Mouse (Mus musculus) stomach, embryonic 15.5 days (tissue): ENCODE data around the gene Prlh. TPM values are rescaled to one million over a fixed set of nuclear protein-coding genes. Genes with fewer than 3 reads are reported as not detected.
A peak's percentile ranks its signal among the peaks of the same experiment; 100 is the strongest.

Source experiments
- ATAC-seq: fragments of 200-750 bp; cut with Nextera tagmentation; 2 replicates; pipeline ENCODE4 v1.8.0; 2017; ENCODE audit warnings: low read depth, moderate number of reproducible peaks, moderate TSS enrichment; ENCODE audit not compliant: insufficient read depth, low FRiP score
- H3K27ac ChIP-seq: fragments of 300-500 bp; sonication (generic); 2 replicates; pipeline ENCODE4 v1.5.1; 2015; ENCODE audit warnings: mild to moderate bottlenecking, inconsistent platforms
- H3K27me3 ChIP-seq: fragments of 300-500 bp; sonication (generic); replicated peaks from 2 replicates; pipeline ENCODE4 v1.6.1; 2015; ENCODE audit warnings: inconsistent platforms
- H3K36me3 ChIP-seq: fragments of 300-500 bp; sonication (generic); 2 replicates; pipeline ENCODE4 v1.6.1; 2015; ENCODE audit warnings: inconsistent platforms
- H3K4me1 ChIP-seq: fragments of 300-500 bp; sonication (generic); 2 replicates; pipeline ENCODE4 v1.6.1; 2015; ENCODE audit warnings: inconsistent platforms
- H3K4me2 ChIP-seq: fragments of 300-500 bp; sonication (generic); 2 replicates; pipeline ENCODE4 v1.6.1; 2015; ENCODE audit warnings: mild to moderate bottlenecking, inconsistent platforms
- H3K4me3 ChIP-seq: fragments of 300-500 bp; sonication (generic); replicated peaks from 2 replicates; pipeline ENCODE4 v1.5.1; 2015; ENCODE audit warnings: inconsistent platforms
- H3K9ac ChIP-seq: fragments of 300-500 bp; sonication (generic); 2 replicates; pipeline ENCODE4 v1.6.1; 2015; ENCODE audit warnings: inconsistent platforms
- H3K9me3 ChIP-seq: fragments of 300-500 bp; sonication (generic); 2 replicates; pipeline ENCODE4 v1.6.1; 2016; ENCODE audit warnings: inconsistent platforms
- WGBS: fragments of 180-500 bp; shearing (Covaris S2); methylation state at CpG from one replicate; pipeline ENCODE4 v1.1.7; 2015; 5-methylcytosine and 5-hydroxymethylcytosine counted together
- polyA plus RNA-seq: library from polyadenylated mRNA; unstranded; fragments of >200 nt; fragmentation: Nextera tagmentation; extraction: Ambion mirVana; gene quantifications from 2 replicates; pipeline ENCODE4 v1.2.1, GENCODE M21; 2015

Gene Prlh
- polyA plus RNA-seq, 1 experiment from 2014 or later = not detected

GRCm38 (mm10) chr1:90956245-90957096 is 3.6 kb downstream of the Prlh start:
- no peaks in the 10 kb centered on the region for H3K36me3 ChIP-seq
- H3K9ac ChIP-seq = no peak overlapping the region
- H3K4me1 ChIP-seq = no peaks in the 10 kb centered on the region
- H3K4me3 ChIP-seq = no peak overlapping the region
- 22% methylated on average over 6 of the region's 7 CpGs for WGBS
- no peaks in the 10 kb centered on the region for H3K9me3 ChIP-seq
- no peaks in the 10 kb centered on the region for H3K27me3 ChIP-seq
- peak; percentile 56; the same call in 1 of the 2 replicates for ATAC-seq
- no peak overlapping the region for H3K27ac ChIP-seq
- H3K4me2 ChIP-seq = no peak overlapping the region

- no peaks in the 10 kb centered on the region for H3K36me3 ChIP-seq
- ATAC-seq = peak; percentile 37; the same call in 1 of the 2 replicates
- no peaks in the 10 kb centered on the region for H3K9me3 ChIP-seq
- no peaks in the 10 kb centered on the region for H3K27me3 ChIP-seq
- no peak overlapping the region for H3K4me3 ChIP-seq
- WGBS = 41% methylated on average over 4 of the region's 4 CpGs
- H3K27ac ChIP-seq = no peak overlapping the region
- H3K4me2 ChIP-seq = no peak overlapping the region
- peaks cover 20% of the 10 kb centered on the region for H3K4me1 ChIP-seq
- no peak overlapping the region for H3K9ac ChIP-seq
Observed at GRCm38 (mm10) chr1:90962526-90962925, 9.6 kb downstream of the Prlh start.

- H3K4me1 ChIP-seq = peaks cover 24% of the 10 kb centered on the region
- H3K9ac ChIP-seq = no peak overlapping the region
- WGBS = 9% methylated on average over 3 of the region's 3 CpGs
- H3K27me3 ChIP-seq = no peaks in the 10 kb centered on the region
- H3K36me3 ChIP-seq = no peaks in the 10 kb centered on the region
- peak; percentile 73 for ATAC-seq
- no peak overlapping the region for H3K27ac ChIP-seq
- no peak overlapping the region for H3K4me3 ChIP-seq
- no peak overlapping the region for H3K4me2 ChIP-seq
- H3K9me3 ChIP-seq = no peaks in the 10 kb centered on the region
Observed at GRCm38 (mm10) chr1:90962994-90963393, 10.1 kb downstream of the Prlh start.

DNA sequence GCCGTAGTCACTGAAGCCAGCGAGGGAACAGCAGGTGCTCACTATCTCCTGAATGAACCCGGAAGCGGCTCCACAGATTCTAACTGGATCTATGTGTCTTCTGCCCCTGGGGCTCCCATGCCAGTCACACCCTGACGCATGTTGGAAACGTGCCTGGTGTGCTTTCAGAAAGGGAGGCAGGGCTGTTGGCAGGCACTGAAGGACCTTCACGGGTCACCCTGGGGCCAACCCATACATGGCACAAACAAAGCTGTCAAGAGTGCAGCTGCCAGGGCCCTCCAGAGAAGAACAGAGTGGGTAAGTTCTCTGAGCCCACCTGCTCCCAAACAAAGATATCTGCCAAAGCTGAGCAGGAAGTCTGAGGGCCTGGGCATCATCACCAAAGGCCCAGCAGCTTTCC is 14.7 kb downstream of the Prlh start:
- peaks cover 32% of the 10 kb centered on the region for H3K4me1 ChIP-seq
- ATAC-seq = peak; percentile 24; the same call in 1 of the 2 replicates
- no peaks in the 10 kb centered on the region for H3K27me3 ChIP-seq
- no peak overlapping the region for H3K9ac ChIP-seq
- no peaks in the 10 kb centered on the region for H3K36me3 ChIP-seq
- 65% methylated on average over 7 of the region's 7 CpGs for WGBS
- no peak overlapping the region for H3K4me2 ChIP-seq
- no peak overlapping the region for H3K27ac ChIP-seq
- H3K4me3 ChIP-seq = no peak overlapping the region
- H3K9me3 ChIP-seq = no peaks in the 10 kb centered on the region

DNA sequence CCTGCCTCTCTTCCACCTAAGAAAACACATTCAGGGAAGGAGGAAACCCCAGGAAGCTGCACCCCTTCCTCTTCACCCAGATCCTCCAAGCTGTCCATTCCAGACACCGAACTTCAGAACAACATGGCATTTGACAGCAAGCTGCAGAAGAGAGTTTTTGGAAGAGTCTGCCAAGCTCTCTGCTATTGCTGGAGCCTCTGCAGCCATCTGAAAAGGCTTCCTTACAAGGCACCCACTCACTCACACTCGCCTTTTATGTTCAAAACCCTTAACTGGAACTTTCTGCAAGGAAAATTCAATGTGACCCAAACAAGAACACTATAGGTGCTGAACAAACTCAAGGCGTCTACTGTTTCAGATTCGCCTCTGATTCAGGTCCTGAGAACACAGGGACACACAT is 15.7 kb downstream of the Prlh start:
- Histone ChIP-seq H3K4me2 (peak overlapping the region; percentile 29; the same call in 1 of the 2 replicates), H3K4me1 (peaks cover 31% of the 10 kb centered on the region), H3K9ac (no peak overlapping the region), H3K36me3 (no peaks in the 10 kb centered on the region), H3K27me3 (no peaks in the 10 kb centered on the region), H3K27ac (peak overlapping the region; percentile 44; the same call in 1 of the 2 replicates), H3K4me3 (0 out of 2 replicates have a peak overlapping the region, but pooled peaks have one; percentile 11), H3K9me3 (no peaks in the 10 kb centered on the region)
- 69% methylated on average over 4 of the region's 4 CpGs for WGBS
- ATAC-seq = no peak

GRCm38 (mm10) chr1:90969347-90969784 is 16.5 kb downstream of the Prlh start, which contains the start of gene Rab17:
Gene Rab17, minus strand, starts transcription at chr1:90969661.
- Histone ChIP-seq H3K4me1 (peaks cover 29% of the 10 kb centered on the region), H3K9ac (no peak within 1 kb of the TSS), H3K27ac (peak within 1 kb of the TSS; percentile 44; the same call in 1 of the 2 replicates), H3K4me3 (peak within 1 kb of the TSS; percentile 11; the same call in 1 of the 2 replicates), H3K9me3 (no peaks in the 10 kb centered on the region), H3K27me3 (no peaks in the 10 kb centered on the region), H3K4me2 (peak within 1 kb of the TSS; percentile 29), H3K36me3 (no peaks in the 10 kb centered on the region)
- whole genome bisulfite sequencing = 14% methylated on average over 9 of the region's 9 CpGs
- ATAC-seq = peak; percentile 60; the same call in 1 of the 2 replicates

- Histone ChIP-seq H3K36me3 (no peaks in the 10 kb centered on the region), H3K9me3 (no peaks in the 10 kb centered on the region), H3K4me2 (peak overlapping the region; percentile 29), H3K4me1 (peaks cover 29% of the 10 kb centered on the region), H3K27me3 (no peaks in the 10 kb centered on the region), H3K9ac (no peak overlapping the region), H3K4me3 (no peak overlapping the region), H3K27ac (peak overlapping the region; percentile 40; the same call in 1 of the 2 replicates)
- 62% methylated on average over 10 of the region's 10 CpGs for WGBS
- ATAC-seq = no peak
Observed at GRCm38 (mm10) chr1:90969881-90970390, 17.0 kb downstream of the Prlh start.

GRCm38 (mm10) chr1:90972911-90973573 is 20.1 kb downstream of the Prlh start:
- ATAC-seq = peak; percentile 50; the same call in 1 of the 2 replicates
- H3K9me3 ChIP-seq = no peaks in the 10 kb centered on the region
- no peaks in the 10 kb centered on the region for H3K36me3 ChIP-seq
- H3K4me3 ChIP-seq = no peak overlapping the region
- 22% methylated on average over 9 of the region's 9 CpGs for WGBS
- H3K27ac ChIP-seq = 0 out of 2 replicates have a peak overlapping the region, but pooled peaks have one; percentile 40
- peaks cover 17% of the 10 kb centered on the region for H3K4me1 ChIP-seq
- H3K4me2 ChIP-seq = no peak overlapping the region
- no peaks in the 10 kb centered on the region for H3K27me3 ChIP-seq
- no peak overlapping the region for H3K9ac ChIP-seq

GRCm38 (mm10) chr1:90973574-90973911 is 20.6 kb downstream of the Prlh start:
- Histone ChIP-seq H3K36me3 (no peaks in the 10 kb centered on the region), H3K4me2 (no peak overlapping the region), H3K4me3 (no peak overlapping the region), H3K9me3 (no peaks in the 10 kb centered on the region), H3K9ac (no peak overlapping the region), H3K4me1 (peaks cover 17% of the 10 kb centered on the region), H3K27me3 (no peaks in the 10 kb centered on the region), H3K27ac (0 out of 2 replicates have a peak overlapping the region, but pooled peaks have one; percentile 40)
- 72% methylated on average over 2 of the region's 2 CpGs for WGBS
- ATAC-seq = no peak

DNA sequence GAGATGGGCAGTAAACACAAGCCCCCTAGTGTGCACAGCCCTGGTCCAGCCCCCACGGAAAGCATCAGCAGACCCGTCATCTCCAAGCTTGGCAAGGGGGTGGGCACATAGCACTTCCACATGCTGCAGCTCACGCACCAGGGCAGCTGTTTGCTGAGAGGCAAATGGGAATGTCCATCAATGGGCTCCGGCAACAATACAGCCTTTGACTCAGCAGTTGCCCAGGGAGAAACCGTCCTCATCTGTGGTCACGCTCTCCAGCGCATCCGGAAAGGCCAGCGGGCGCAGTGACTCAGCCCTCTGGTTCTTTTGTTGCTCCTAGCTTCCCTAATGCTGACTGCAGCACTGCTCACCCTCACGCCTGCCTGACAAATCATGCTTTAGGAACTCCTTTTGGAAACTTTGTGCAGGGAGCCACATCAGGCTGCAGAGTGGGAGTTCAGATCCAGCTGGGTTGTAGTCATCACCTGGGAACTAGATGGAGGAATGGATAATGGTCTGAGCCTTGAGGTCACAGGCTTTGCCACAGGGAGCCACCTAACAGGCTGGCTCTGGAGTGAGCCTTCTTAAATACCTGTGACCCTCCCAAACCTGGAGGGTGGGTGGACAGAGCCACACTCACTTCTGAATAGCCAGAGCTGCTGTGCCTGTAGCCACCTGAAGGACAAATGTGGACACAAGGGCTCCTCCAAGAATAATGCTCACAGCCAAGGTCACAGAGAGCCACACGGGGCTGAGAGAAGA is 22.2 kb downstream of the Prlh start:
- H3K4me2 ChIP-seq = no peak overlapping the region
- H3K27ac ChIP-seq = no peak overlapping the region
- H3K9ac ChIP-seq = no peak overlapping the region
- no peak; the same call in 1 of the 2 replicates for ATAC-seq
- H3K4me3 ChIP-seq = no peak overlapping the region
- H3K36me3 ChIP-seq = no peaks in the 10 kb centered on the region
- 46% methylated on average over 12 of the region's 12 CpGs for WGBS
- no peaks in the 10 kb centered on the region for H3K27me3 ChIP-seq
- no peaks in the 10 kb centered on the region for H3K9me3 ChIP-seq
- peaks cover 10% of the 10 kb centered on the region for H3K4me1 ChIP-seq

DNA sequence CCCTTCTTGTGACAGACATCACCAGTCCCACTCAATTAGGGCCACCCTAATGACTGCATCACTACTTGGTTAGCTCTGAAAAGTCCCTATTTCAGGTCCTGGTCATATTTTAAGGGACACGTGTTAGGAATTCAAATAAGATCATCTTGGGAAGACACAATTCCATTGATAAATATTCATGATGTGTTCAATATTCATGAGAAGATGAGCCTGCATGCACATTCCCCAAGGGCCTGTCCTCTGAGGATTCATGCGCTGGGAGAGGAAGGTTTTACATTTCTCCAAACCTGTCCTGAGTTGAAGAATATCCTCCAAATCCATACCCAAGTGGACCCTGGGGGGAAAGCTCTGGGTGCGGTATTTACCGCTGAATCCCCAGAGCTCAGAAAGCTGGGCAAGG is 23.1 kb downstream of the Prlh start:
- 88% methylated on average over 4 of the region's 4 CpGs for WGBS
- no peaks in the 10 kb centered on the region for H3K36me3 ChIP-seq
- no peak overlapping the region for H3K9ac ChIP-seq
- no peaks in the 10 kb centered on the region for H3K27me3 ChIP-seq
- ATAC-seq = no peak
- no peak overlapping the region for H3K4me3 ChIP-seq
- H3K4me1 ChIP-seq = peaks cover 11% of the 10 kb centered on the region
- no peak overlapping the region for H3K27ac ChIP-seq
- H3K4me2 ChIP-seq = no peak overlapping the region
- no peaks in the 10 kb centered on the region for H3K9me3 ChIP-seq
